Mouse (Mus musculus): Measurements from ENCODE around the gene Prickle1. TPM values are rescaled to one million over a fixed set of nuclear protein-coding genes. Genes with fewer than 3 reads are reported as not detected.

The Prickle1 gene
- polyA plus RNA-seq, 1 experiment from 2014 or later = 2.9 TPM

DNA sequence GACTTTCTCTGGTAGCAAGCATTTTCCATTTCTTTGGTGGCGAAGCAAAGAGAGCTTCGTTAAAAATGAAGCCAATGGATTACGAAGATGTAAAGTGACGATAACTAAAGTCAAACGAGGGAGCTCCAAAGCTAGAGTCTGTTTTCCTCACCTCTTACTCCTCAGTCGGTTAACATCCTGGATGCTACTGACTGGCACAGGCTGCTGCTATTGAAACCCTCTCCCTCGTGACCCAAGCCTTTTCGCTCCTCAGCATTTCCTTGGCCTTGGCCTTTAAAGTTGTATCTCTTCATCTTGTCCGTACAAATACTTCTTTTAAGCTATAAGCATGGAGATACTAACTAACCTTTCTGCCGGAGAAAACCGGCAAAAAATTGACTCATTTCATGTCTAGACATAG, 1.3 kb upstream of the Prickle1 start:
- 55% methylated on average over 11 of the region's 11 CpGs for WGBS (ENCODE audit: insufficient replicate concordance)
- Histone ChIP-seq H3K9ac (ENCODE audit: low read depth, low read length) (no peak overlapping the region), H3K27me3 (ENCODE audit: control insufficient read depth, insufficient read depth, low read depth, low read length) (no peaks in the 10 kb centered on the region), H3K4me1 (ENCODE audit: control insufficient read depth, low read depth, low read length) (peaks cover 31% of the 10 kb centered on the region), H3K36me3 (ENCODE audit: control insufficient read depth, insufficient read depth) (no peaks in the 10 kb centered on the region), H3K27ac (ENCODE audit: low read length) (no peak overlapping the region), H3K4me2 (ENCODE audit: low read depth, low read length) (peak overlapping the region; percentile 95; the same call in 1 of the 2 replicates), H3K9me3 (replicated peaks; ENCODE audit: control insufficient read depth, low read length) (no peaks in the 10 kb centered on the region), H3K4me3 (ENCODE audit: low read depth, low read length) (no peak overlapping the region)
- no peak for ATAC-seq (ENCODE audit: low read depth)

DNA sequence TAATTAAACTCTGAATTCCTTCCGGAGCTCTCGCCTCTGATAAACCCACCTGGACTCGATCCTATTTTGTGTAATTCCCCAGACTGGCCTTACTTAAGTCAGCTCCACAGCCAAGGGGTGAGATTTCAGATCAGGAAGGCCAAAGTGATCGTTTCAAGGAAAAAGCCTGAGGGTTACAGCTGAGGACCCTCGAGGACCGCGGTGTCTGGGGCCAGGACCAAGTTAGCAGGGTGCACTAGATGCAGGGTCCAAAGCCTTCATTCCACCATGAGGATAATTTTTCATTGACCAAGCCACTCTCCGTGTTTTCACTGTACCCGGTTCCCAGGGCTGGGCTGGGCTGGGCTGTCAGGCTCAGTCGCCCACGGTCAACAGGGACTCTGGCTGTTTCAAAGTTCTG, 594 bp upstream of the Prickle1 start:
- Histone ChIP-seq H3K4me1 (ENCODE audit: control insufficient read depth, low read depth, low read length) (peaks cover 36% of the 10 kb centered on the region), H3K27me3 (ENCODE audit: control insufficient read depth, insufficient read depth, low read depth, low read length) (no peaks in the 10 kb centered on the region), H3K4me3 (ENCODE audit: low read depth, low read length) (peak overlapping the region; percentile 77), H3K9ac (ENCODE audit: low read depth, low read length) (peak overlapping the region; percentile 75; the same call in 1 of the 2 replicates), H3K9me3 (replicated peaks; ENCODE audit: control insufficient read depth, low read length) (no peaks in the 10 kb centered on the region), H3K36me3 (ENCODE audit: control insufficient read depth, insufficient read depth) (no peaks in the 10 kb centered on the region), H3K27ac (ENCODE audit: low read length) (no peak overlapping the region), H3K4me2 (ENCODE audit: low read depth, low read length) (peak overlapping the region; percentile 95)
- peak; percentile 51 for ATAC-seq (ENCODE audit: low read depth)
- WGBS (ENCODE audit: insufficient replicate concordance) = 0% methylated on average over 11 of the region's 11 CpGs

DNA sequence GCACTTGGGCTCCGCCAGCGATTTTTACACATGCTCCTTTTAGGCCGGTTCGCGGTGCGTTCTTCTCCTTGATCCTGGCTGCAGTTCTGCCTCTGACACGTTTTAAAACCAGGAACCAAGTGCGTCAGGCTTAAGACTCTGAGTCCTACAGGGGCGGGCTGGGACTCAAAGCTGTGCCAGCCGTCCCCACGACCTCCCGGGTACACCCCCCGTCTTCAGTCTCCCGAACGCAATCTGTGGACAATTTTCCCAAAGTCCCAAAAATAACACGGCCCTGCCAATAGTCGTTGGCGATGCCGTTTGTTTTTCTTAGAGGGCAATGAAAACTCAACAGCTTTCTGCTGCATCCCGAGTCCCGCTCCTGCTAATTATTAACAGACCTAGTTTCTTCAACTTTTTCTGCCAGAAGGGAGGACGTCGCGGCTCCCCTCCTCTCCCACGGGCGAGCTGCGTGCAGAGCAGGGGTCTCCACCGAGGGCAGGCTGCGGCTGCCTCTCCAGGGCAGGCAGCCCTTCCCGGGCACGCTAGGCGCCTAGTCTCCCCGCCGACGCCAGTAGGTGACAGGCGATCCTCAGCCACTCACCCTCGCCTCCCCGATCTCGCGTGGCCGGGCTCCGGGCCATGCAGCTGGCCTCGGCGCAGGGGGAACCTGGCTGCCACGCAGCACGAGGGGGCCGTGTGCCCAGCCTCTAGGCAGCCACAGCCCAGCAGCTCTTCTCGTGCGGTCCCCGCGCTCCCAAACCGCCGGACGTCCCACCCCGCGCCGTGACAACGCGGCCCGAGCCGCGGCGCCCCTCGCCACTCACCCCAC, 598 bp downstream of the Prickle1 start:
- Histone ChIP-seq H3K4me3 (ENCODE audit: low read depth, low read length) (peak overlapping the region; percentile 77), H3K9ac (ENCODE audit: low read depth, low read length) (peak overlapping the region; percentile 75), H3K27me3 (ENCODE audit: control insufficient read depth, insufficient read depth, low read depth, low read length) (no peaks in the 10 kb centered on the region), H3K27ac (ENCODE audit: low read length) (peak overlapping the region; percentile 66), H3K9me3 (replicated peaks; ENCODE audit: control insufficient read depth, low read length) (no peaks in the 10 kb centered on the region), H3K4me1 (ENCODE audit: control insufficient read depth, low read depth, low read length) (peaks cover 36% of the 10 kb centered on the region), H3K36me3 (ENCODE audit: control insufficient read depth, insufficient read depth) (no peaks in the 10 kb centered on the region), H3K4me2 (ENCODE audit: low read depth, low read length) (peak overlapping the region; percentile 95)
- peak; percentile 17 for ATAC-seq (ENCODE audit: low read depth)
- WGBS (ENCODE audit: insufficient replicate concordance) = under 1% methylated on average over 64 of the region's 64 CpGs

DNA sequence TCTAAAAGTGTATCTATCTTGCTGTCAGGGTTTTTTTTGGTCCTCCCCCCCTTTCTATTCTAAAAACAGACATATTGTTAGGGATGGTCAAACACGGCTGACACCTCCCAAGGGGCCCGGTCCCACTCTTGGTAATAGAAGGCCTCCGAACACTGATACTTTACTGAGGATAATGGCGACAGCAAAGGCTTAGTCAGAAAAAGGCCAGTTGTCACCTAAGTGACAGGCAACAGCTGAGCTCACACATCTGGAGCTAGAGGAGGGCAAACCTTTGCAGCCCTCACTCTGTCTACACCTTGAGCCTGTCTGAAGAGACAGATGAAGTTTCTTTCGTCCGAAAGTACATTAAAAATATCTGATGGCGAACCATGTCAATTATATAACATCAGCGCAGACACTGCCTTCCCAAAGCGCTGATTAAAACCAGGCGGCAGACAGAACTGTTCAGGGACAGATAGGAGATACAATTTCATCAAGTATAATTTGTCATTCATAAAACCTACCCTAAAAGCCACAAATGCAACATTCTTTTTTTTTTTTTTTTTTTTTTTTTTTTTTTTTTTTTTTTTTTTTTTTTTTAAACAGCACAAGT, 1.3 kb downstream of the Prickle1 start:
- Histone ChIP-seq H3K36me3 (ENCODE audit: control insufficient read depth, insufficient read depth) (no peaks in the 10 kb centered on the region), H3K4me2 (ENCODE audit: low read depth, low read length) (peak overlapping the region; percentile 95), H3K4me1 (ENCODE audit: control insufficient read depth, low read depth, low read length) (peaks cover 36% of the 10 kb centered on the region), H3K27ac (ENCODE audit: low read length) (no peak overlapping the region; the same call in 1 of the 2 replicates), H3K4me3 (ENCODE audit: low read depth, low read length) (peak overlapping the region; percentile 77), H3K9me3 (replicated peaks; ENCODE audit: control insufficient read depth, low read length) (no peaks in the 10 kb centered on the region), H3K9ac (ENCODE audit: low read depth, low read length) (no peak overlapping the region; the same call in 1 of the 2 replicates), H3K27me3 (ENCODE audit: control insufficient read depth, insufficient read depth, low read depth, low read length) (no peaks in the 10 kb centered on the region)
- no peak for ATAC-seq (ENCODE audit: low read depth)
- WGBS (ENCODE audit: insufficient replicate concordance) = 17% methylated on average over 10 of the region's 10 CpGs

DNA sequence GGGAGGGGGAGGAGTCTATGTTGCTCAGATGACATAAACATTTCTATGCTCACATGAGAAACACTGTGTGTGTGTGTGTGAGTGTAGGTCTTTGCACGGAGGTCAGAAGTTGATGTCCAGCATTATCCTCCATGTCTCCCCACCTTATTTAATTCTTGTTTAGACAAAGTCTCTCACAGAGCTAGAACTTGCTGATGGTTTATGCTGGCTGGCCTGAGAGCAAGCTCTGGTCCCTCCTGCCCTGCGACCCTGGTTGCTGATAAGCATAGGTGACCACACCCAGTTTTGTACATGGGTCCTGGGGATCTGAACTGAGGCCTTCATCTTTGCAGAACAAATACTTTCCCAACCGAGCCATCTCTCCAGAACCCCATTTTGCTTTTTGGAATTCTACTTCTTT, 3.1 kb downstream of the Prickle1 start:
- H3K4me3 ChIP-seq (ENCODE audit: low read depth, low read length) = no peak overlapping the region
- 26% methylated on average over 3 of the region's 3 CpGs for WGBS (ENCODE audit: insufficient replicate concordance)
- no peak overlapping the region for H3K27ac ChIP-seq (ENCODE audit: low read length)

DNA sequence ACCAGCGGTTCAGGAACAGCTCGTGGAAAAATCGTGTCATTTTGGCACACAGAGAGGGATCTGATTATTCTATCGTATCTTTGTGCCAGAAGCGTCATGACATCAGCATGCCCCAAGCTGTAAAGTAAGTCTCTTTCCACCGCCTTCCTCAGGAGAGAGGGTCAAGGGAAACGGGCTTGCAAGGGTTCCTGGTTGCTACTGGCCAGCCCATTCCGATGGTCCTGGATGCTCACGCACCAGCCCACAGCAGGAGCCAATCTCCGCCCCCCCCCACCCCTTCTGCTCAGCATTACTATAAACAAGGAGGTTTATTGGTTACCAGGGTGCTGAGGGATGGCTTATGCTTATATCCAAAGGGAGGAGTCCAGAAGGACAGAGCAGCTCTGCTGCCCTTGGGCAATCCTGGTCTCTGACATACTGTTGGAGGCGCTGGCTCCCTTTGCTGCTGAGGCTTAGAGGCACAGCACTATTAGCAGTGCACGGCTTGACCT, 3.8 kb downstream of the Prickle1 start:
- Histone ChIP-seq H3K9me3 (replicated peaks; ENCODE audit: control insufficient read depth, low read length) (no peaks in the 10 kb centered on the region), H3K9ac (ENCODE audit: low read depth, low read length) (no peak overlapping the region), H3K27ac (ENCODE audit: low read length) (no peak overlapping the region), H3K4me2 (ENCODE audit: low read depth, low read length) (peak overlapping the region; percentile 45), H3K4me1 (ENCODE audit: control insufficient read depth, low read depth, low read length) (peaks cover 36% of the 10 kb centered on the region), H3K4me3 (ENCODE audit: low read depth, low read length) (peak overlapping the region; percentile 16), H3K27me3 (ENCODE audit: control insufficient read depth, insufficient read depth, low read depth, low read length) (no peaks in the 10 kb centered on the region), H3K36me3 (ENCODE audit: control insufficient read depth, insufficient read depth) (no peaks in the 10 kb centered on the region)
- ATAC-seq (ENCODE audit: low read depth) = peak; percentile 30
- WGBS (ENCODE audit: insufficient replicate concordance) = 17% methylated on average over 12 of the region's 12 CpGs

More for the DNA sequence above, 3.1 kb downstream of the Prickle1 start:
- no peaks in the 10 kb centered on the region for H3K36me3 ChIP-seq (ENCODE audit: control insufficient read depth, insufficient read depth)
- ATAC-seq (ENCODE audit: low read depth) = no peak
- peaks cover 36% of the 10 kb centered on the region for H3K4me1 ChIP-seq (ENCODE audit: control insufficient read depth, low read depth, low read length)
- H3K9me3 ChIP-seq (replicated peaks; ENCODE audit: control insufficient read depth, low read length) = no peaks in the 10 kb centered on the region
- no peak overlapping the region for H3K9ac ChIP-seq (ENCODE audit: low read depth, low read length)
- peak overlapping the region; percentile 10; the same call in 1 of the 2 replicates for H3K4me2 ChIP-seq (ENCODE audit: low read depth, low read length)
- no peaks in the 10 kb centered on the region for H3K27me3 ChIP-seq (ENCODE audit: control insufficient read depth, insufficient read depth, low read depth, low read length)

DNA sequence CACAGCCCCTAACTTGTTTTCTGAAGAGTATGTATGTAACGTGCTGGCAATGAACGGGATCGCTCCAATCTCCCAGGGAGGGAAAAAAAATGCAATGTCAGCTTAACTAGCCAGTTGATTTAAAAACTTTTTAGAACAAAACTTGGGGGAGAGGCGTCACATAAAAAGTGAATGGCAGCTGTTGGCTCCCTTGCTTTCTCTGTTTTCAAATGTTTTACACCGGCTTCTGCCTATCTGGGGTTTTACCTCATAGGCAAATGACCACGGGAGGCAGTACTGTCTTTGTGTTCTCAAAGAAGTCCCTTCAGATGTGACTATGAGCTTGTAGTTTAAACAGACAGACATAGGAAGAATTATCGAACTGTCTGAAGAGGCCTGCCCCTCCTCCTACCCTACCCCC, 4.3 kb downstream of the Prickle1 start:
- Histone ChIP-seq H3K27ac (ENCODE audit: low read length) (no peak overlapping the region), H3K4me2 (ENCODE audit: low read depth, low read length) (peak overlapping the region; percentile 45), H3K9ac (ENCODE audit: low read depth, low read length) (no peak overlapping the region), H3K27me3 (ENCODE audit: control insufficient read depth, insufficient read depth, low read depth, low read length) (no peaks in the 10 kb centered on the region), H3K4me3 (ENCODE audit: low read depth, low read length) (peak overlapping the region; percentile 16), H3K9me3 (replicated peaks; ENCODE audit: control insufficient read depth, low read length) (no peaks in the 10 kb centered on the region), H3K4me1 (ENCODE audit: control insufficient read depth, low read depth, low read length) (peaks cover 33% of the 10 kb centered on the region), H3K36me3 (ENCODE audit: control insufficient read depth, insufficient read depth) (no peaks in the 10 kb centered on the region)
- ATAC-seq (ENCODE audit: low read depth) = no peak
- WGBS (ENCODE audit: insufficient replicate concordance) = 53% methylated on average over 7 of the region's 7 CpGs

DNA sequence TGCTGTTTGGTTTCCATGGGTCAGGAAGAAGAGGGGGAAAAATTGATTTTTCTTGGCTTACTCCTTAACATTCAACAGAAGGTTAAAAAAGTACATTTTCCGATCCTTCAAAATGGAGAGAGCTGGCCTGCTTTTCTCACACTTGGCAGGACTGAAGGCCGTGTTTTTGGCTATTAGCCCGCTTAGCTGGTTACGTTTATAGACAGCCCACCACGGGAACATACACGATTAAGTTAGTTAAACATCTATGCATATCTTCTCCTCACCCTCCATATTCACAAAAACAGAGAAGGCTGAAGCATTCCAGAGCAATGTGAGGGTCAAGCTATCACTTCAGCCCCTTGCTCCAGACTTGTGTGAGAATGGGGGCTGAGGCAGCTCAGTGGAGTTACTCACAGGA, 7.3 kb downstream of the Prickle1 start:
- Histone ChIP-seq H3K4me3 (ENCODE audit: low read depth, low read length) (no peak overlapping the region), H3K9ac (ENCODE audit: low read depth, low read length) (no peak overlapping the region), H3K36me3 (ENCODE audit: control insufficient read depth, insufficient read depth) (no peaks in the 10 kb centered on the region), H3K4me2 (ENCODE audit: low read depth, low read length) (no peak overlapping the region), H3K27ac (ENCODE audit: low read length) (no peak overlapping the region), H3K4me1 (ENCODE audit: control insufficient read depth, low read depth, low read length) (peaks cover 17% of the 10 kb centered on the region), H3K27me3 (ENCODE audit: control insufficient read depth, insufficient read depth, low read depth, low read length) (no peaks in the 10 kb centered on the region), H3K9me3 (replicated peaks; ENCODE audit: control insufficient read depth, low read length) (no peaks in the 10 kb centered on the region)
- ATAC-seq (ENCODE audit: low read depth) = no peak
- 67% methylated on average over 6 of the region's 6 CpGs for WGBS (ENCODE audit: insufficient replicate concordance)

DNA sequence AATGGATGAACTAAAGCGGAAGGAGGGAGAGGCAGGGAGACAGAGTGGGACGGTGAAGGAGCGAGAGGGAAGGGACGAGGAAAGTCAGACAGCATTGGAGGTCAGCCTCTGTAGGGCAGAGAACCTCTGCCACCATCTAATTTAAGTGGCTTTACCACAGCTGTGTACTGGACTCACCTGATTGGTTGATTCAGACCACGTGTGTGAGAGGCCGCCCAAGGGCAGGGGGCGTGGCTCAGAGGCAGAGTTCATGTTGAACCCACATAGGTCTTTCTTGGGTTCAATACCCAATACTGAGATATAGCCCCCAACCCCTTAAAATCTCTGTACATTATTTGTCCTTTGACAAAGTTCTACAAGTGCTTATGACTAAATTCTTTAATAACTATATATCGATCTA, 8.0 kb downstream of the Prickle1 start:
- peaks cover 12% of the 10 kb centered on the region for H3K4me1 ChIP-seq (ENCODE audit: control insufficient read depth, low read depth, low read length)
- H3K9me3 ChIP-seq (replicated peaks; ENCODE audit: control insufficient read depth, low read length) = no peaks in the 10 kb centered on the region
- H3K27me3 ChIP-seq (ENCODE audit: control insufficient read depth, insufficient read depth, low read depth, low read length) = no peaks in the 10 kb centered on the region
- no peak for ATAC-seq (ENCODE audit: low read depth)
- 77% methylated on average over 8 of the region's 8 CpGs for WGBS (ENCODE audit: insufficient replicate concordance)
- H3K27ac ChIP-seq (ENCODE audit: low read length) = no peak overlapping the region
- H3K36me3 ChIP-seq (ENCODE audit: control insufficient read depth, insufficient read depth) = no peaks in the 10 kb centered on the region
- no peak overlapping the region for H3K4me2 ChIP-seq (ENCODE audit: low read depth, low read length)
- no peak overlapping the region for H3K4me3 ChIP-seq (ENCODE audit: low read depth, low read length)
- H3K9ac ChIP-seq (ENCODE audit: low read depth, low read length) = no peak overlapping the region
